Mouse (Mus musculus): ENCODE measurements at regions not wholly inside any gene's neighbourhood (a gene's known extent, or its start where the extent isn't known, plus 50 kb on each side); places are given as distances from the start of the nearest gene placed in this dataset.

DNA sequence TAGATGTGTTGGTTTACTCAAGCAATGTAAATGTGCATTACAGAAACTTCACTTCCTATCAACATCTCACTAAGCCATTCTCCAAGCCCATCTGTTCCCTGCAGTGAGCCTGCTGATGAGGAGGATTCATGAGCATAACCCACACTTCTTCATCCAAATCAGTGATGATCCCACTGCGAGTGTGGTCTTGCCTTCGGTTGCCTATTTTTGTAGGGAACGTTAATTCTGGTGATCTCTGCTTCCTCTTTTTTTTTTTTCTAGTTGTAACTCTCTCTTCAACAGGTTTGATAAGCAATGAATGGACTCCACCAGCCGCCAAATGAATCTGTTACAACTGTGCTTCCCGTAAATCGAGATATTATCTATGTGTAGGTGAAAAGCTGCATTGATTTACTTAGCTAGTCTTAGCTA is 509.9 kb downstream of the Pdha2 start:
- no peak for ATAC-seq (replicated peaks; ENCODE audit: poor library complexity, severe bottlenecking)

DNA sequence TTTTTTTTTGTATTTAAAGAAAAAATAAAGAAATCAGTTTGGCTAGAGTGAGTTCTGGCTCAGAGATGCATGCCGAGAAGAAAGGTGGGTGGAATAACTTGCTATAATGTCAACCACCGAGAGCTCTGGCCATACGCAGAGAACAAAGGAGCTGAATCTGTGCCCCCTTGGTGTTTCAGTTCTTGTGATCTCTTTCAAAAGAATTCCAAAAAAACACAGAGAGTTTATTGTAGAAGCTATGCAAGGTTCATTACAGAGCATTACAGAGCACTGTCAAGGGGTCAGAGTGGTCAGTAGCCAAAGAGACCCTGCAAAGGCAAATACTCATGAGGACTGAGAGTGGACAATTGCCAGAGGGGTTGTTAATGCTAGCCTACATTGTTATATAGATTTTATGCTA is 514.9 kb downstream of the Pdha2 start:
- no peak for ATAC-seq (replicated peaks; ENCODE audit: poor library complexity, severe bottlenecking)

DNA sequence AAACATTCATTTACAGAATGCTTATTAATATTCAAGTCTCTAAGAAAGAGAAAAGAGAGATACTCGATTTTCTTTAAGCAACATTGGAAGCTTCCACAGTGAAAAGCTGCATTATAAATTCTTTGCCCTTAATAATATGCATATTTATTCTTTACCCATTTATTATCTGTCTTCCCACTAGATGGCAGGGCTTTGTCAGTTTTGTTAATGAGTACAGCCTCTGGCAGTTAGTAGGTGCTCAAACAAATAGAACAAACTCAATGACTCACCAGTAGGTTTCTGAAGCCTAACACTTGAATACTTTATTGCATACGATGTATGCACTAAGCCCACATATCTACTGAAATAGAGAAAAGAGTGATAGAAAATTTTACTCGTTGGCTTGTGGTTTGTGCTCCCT is 529.4 kb downstream of the Pdha2 start:
- no peak for ATAC-seq (replicated peaks; ENCODE audit: poor library complexity, severe bottlenecking)

DNA sequence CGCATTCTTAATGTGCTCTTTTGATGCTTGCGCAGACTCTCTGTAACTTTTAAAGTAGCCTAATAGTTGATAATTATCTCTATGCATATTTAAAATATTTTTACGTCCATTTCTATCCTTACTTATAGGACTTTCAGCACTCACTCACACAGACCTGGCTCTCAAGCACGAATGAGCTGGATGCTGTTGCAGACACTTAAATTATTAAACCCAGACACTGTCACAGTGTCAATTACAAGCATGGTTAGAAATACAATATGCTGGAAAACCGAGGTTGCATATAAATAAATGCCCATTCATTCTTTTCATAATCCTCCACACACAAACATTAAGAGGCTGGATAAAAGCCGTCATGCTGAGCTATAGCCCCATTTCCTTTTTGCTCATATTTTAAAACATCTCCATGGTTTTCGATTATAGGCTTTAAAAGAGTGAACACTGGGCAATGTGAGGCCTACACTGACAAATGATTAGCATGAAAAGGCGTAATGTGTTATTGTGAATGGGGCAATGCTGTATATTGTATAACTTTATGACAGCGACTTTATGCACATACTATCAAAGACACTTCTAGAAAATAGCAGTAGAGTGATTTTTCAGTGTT is 566.3 kb downstream of the Pdha2 start:
- no peak for ATAC-seq (replicated peaks; ENCODE audit: poor library complexity, severe bottlenecking)

DNA sequence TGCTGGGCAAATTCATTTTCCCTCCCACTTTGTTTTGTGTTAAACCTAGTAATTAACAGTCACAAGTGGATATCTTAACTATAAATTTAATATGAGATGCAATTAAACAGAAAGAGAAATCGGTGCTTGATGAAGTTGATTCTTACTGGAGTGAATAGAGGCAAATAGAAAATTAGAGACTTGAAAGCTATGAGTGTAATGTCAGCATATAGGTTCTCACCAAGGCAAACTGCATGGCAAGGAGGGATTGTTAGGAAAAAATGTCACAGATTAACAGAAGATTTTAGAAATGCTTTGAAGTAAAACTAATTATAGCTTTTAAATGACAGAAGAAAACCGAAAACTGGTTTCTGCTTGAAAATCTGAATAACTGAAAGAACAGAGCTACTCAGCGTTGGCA is 592.3 kb downstream of the Pdha2 start:
- no peak for ATAC-seq (replicated peaks; ENCODE audit: poor library complexity, severe bottlenecking)

Data from granulocyte monocyte progenitor cell, adult 5-6 weeks (primary cell).